Mouse (Mus musculus) erythroblast, embryonic 14.5 days (primary cell): Measurements from ENCODE around the gene Tut1.

Experiments
- GATA1 ChIP-seq: IDR thresholded peaks from 2 replicates; pipeline ENCODE4 v1.6.1; 2012; ENCODE audit warnings: low read length, inconsistent platforms, mixed read lengths
- TAL1 ChIP-seq: IDR thresholded peaks from 3 replicates; pipeline ENCODE4 v1.6.1; 2012; ENCODE audit warnings: low read length, inconsistent platforms, mixed read lengths

DNA sequence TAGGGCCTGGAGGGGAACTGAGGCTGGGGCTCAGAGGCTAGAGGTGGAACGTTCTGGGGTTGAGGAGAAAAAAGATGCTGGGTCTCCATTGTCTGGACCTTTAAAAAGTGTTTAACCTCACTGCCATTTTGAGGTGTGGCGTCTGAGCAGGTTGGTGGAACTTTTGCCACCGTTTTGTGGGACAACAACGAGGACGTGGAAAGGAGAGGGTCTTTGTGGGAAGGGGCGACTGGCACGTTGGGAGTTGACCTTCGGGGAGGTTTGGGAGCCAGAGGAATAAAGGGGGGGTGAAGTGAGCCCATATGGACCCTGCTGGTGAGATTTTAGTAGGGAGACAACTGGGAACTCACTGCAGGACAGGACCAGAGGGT lies 13.7 kb downstream of the Tut1 start:
- TF ChIP-seq TAL1 (no peak), GATA1 (no peak)
